Comparison of ENCODE assay signal across 13 mouse cellular contexts in genomic region chr1:40805351-40805750, GRCm38 (mm10). TPM values are rescaled to one million over a fixed set of nuclear protein-coding genes. Genes with fewer than 3 reads are reported as not detected.
DNase-seq lines count a peak whose midpoint lies in the region; ATAC-seq and TF ChIP-seq lines count a peak whose summit lies in the region.
"Had no signal": no experiment of that assay in that cellular context is flagged by ENCODE, and none has a peak within 500 bp of the region (broad histone marks: within the 10 kb centered on the region; RNA-seq: fewer than 3 reads in every experiment).

Gene Tmem182, plus strand, starts transcription at chr1:40805601.

- no peak within 1 kb of the TSS for H3ac ChIP-seq in myocyte (ENCODE audit: control insufficient read depth, insufficient read length)

- H3K4me1 ChIP-seq in heart, embryonic 10.5 days = 0 out of 2 replicates have a peak, but pooled peaks cover 14% of the 10 kb centered on the region
- no peaks in the 10 kb centered on the region for H3K4me1 ChIP-seq in hindbrain, embryonic 10.5 days (replicated peaks)
- H3K4me1 ChIP-seq: hindbrain, embryonic 15.5 days; midbrain, embryonic 10.5 days; neural tube, embryonic 12.5 days had no signal

- no peaks in the 10 kb centered on the region for H3K79me2 ChIP-seq in myocyte (ENCODE audit: control insufficient read depth, insufficient read depth)

- no peaks in the 10 kb centered on the region for H3K36me3 ChIP-seq in heart, embryonic 10.5 days
- no peaks in the 10 kb centered on the region for H3K36me3 ChIP-seq in myocyte (ENCODE audit: control insufficient read depth, insufficient read depth)
- H3K36me3 ChIP-seq in hindbrain, embryonic 10.5 days = no peaks in the 10 kb centered on the region
- H3K36me3 ChIP-seq: hindbrain, embryonic 15.5 days; midbrain, embryonic 10.5 days; neural tube, embryonic 12.5 days had no signal

- peak; percentile 30 for DNase-seq in lung, postnatal 10 days
- no peak for DNase-seq in lung, adult 18-20 months
- DNase-seq in gastrocnemius, adult 8-10 months (ENCODE audit: low spot score in 2 of 2) = peak; percentile 83 to 89
- no peak for DNase-seq in heart, embryonic 10.5 days (ENCODE audit: low spot score)
- no peak for DNase-seq in hindbrain, embryonic 10.5 days (ENCODE audit: low spot score)
- no peak for DNase-seq in urinary bladder, postnatal 14 days (ENCODE audit: low spot score)
- DNase-seq: right cerebral cortex, adult 18-20 months had no signal

- peak within 1 kb of the TSS; percentile 85 for H3K27ac ChIP-seq in heart, embryonic 10.5 days
- H3K27ac ChIP-seq in hindbrain, embryonic 10.5 days = no peak within 1 kb of the TSS
- H3K27ac ChIP-seq: hindbrain, embryonic 15.5 days; midbrain, embryonic 10.5 days; neural tube, embryonic 12.5 days had no signal

- H3K27me3 ChIP-seq in heart, embryonic 10.5 days (ENCODE audit: insufficient read depth, poor library complexity, severe bottlenecking) = no peaks in the 10 kb centered on the region
- no peaks in the 10 kb centered on the region for H3K27me3 ChIP-seq in myocyte (ENCODE audit: control insufficient read depth, insufficient read depth, insufficient read length)
- no peaks in the 10 kb centered on the region for H3K27me3 ChIP-seq in hindbrain, embryonic 10.5 days (ENCODE audit: insufficient read depth, poor library complexity, severe bottlenecking)
- H3K27me3 ChIP-seq: hindbrain, embryonic 15.5 days; neural tube, embryonic 12.5 days had no signal

- 44% methylated on average over 9 of the region's 9 CpGs for WGBS in heart, embryonic 10.5 days
- 77% methylated on average over 9 of the region's 9 CpGs for WGBS in hindbrain, embryonic 10.5 days

- peak; percentile 37 for TF ChIP-seq POLR2A in myocyte (IDR thresholded peaks at IDR 0.05; ENCODE audit: insufficient read length, low read depth)

- peak within 1 kb of the TSS; percentile 24; the same call in 1 of the 2 replicates for H3K4me3 ChIP-seq in heart, embryonic 10.5 days
- peak within 1 kb of the TSS; percentile 23 for H3K4me3 ChIP-seq in myocyte
- H3K4me3 ChIP-seq in hindbrain, embryonic 10.5 days = no peak within 1 kb of the TSS
- H3K4me3 ChIP-seq: hindbrain, embryonic 15.5 days; midbrain, embryonic 10.5 days; neural tube, embryonic 12.5 days had no signal

- no peaks in the 10 kb centered on the region for H3K9me3 ChIP-seq in heart, embryonic 10.5 days
- H3K9me3 ChIP-seq in hindbrain, embryonic 10.5 days = no peaks in the 10 kb centered on the region
- H3K9me3 ChIP-seq: hindbrain, embryonic 15.5 days; midbrain, embryonic 10.5 days; neural tube, embryonic 12.5 days had no signal

- H3K4me2 ChIP-seq in myocyte (ENCODE audit: low read depth) = peak within 1 kb of the TSS; percentile 70
- H3K4me2 ChIP-seq: hindbrain, embryonic 15.5 days; neural tube, embryonic 12.5 days had no signal

- no peak for ATAC-seq in erythroblast, adult 5-6 weeks (replicated peaks; ENCODE audit: low FRiP score, poor library complexity, severe bottlenecking)

TF ChIP-seq in myocyte, 11 proteins besides CTCF, POLR2A, EP300 and RAD21:
- TF ChIP-seq MYOG (IDR thresholded peaks at IDR 0.05; ENCODE audit: control insufficient read depth in 1 of 3, insufficient read depth in 1 of 3, insufficient read length in 2 of 3, low read depth in 2 of 3) (peak in 2 of 3 experiments; percentile 79 to 81), TCF12 (IDR thresholded peaks at IDR 0.05; ENCODE audit: insufficient read depth, poor library complexity, severe bottlenecking) (peak; percentile 26), REST (IDR thresholded peaks at IDR 0.05; ENCODE audit: insufficient read depth, insufficient read length) (no peak), POLR2AphosphoS2 (IDR thresholded peaks at IDR 0.05; ENCODE audit: insufficient read length, low read depth) (no peak), MYOD1 (IDR thresholded peaks at IDR 0.05; ENCODE audit: control insufficient read depth in 1 of 3, insufficient read length in 2 of 3, low read depth in 2 of 3) (peak in 1 of 3 experiments; percentile 77), MAX (IDR thresholded peaks at IDR 0.05; ENCODE audit: low read depth) (no peak), SRF (IDR thresholded peaks at IDR 0.05; ENCODE audit: control insufficient read depth, insufficient read length, low read depth) (no peak), TCF3 (IDR thresholded peaks at IDR 0.05; ENCODE audit: insufficient read length, low read depth) (no peak), CEBPB (IDR thresholded peaks at IDR 0.05; ENCODE audit: insufficient read depth, poor library complexity, severe bottlenecking) (no peak; the same call in 1 of the 2 replicates)
TF ChIP-seq in myocyte: peak in this region for 3.

RNA-seq across cellular contexts. Expression of gene Tmem182, which starts in this region (rescaled TPM):
- total RNA-seq in gastrocnemius, adult 8-10 months (2022) = 100 to 1,000 TPM; 191 to 208 (median 196) TPM
- polyA plus RNA-seq in heart, embryonic 10.5 days (2016; fragmentation: Nextera tagmentation; extraction: Ambion mirVana) = 5.1 and 12.1 TPM in 2 replicates
- polyA plus RNA-seq in myocyte (2012; fragmentation: generic; extraction: Trizol) = 58.0 TPM
- polyA plus RNA-seq in hindbrain, embryonic 10.5 days (2016; fragmentation: Nextera tagmentation; extraction: Ambion mirVana) = not detected in 2 replicates
- not detected in 2 replicates for total RNA-seq in erythroblast, adult 5-6 weeks (2015; ENCODE audit: low replicate concordance)
- total RNA-seq in erythroblast, adult 5-6 weeks (2017; ENCODE audit: low replicate concordance) = 0.85 TPM in 1 of 2 replicates, not detected in the other
- polyA plus RNA-seq: forebrain, embryonic 11.5 days; midbrain, embryonic 10.5 days had no signal

Comparison
In these comparisons a context has a peak if more than half of its experiments do, and no peak if none do; other contexts are left out.
1. RNA of gene Tmem182 (total RNA-seq): 191 to 208 TPM in gastrocnemius, adult 8-10 months; 0.85 TPM in erythroblast, adult 5-6 weeks; every median in the first group is over 100 times any median in the second.
2. DNase-seq: peak in lung, postnatal 10 days (single experiment) and gastrocnemius, adult 8-10 months (2 of 2); none in lung, adult 18-20 months (0 of 2), heart, embryonic 10.5 days (single experiment), hindbrain, embryonic 10.5 days (single experiment) and urinary bladder, postnatal 14 days (single experiment).